Mouse (Mus musculus) olfactory bulb, adult 2 months (tissue): Measurements from ENCODE around the gene Smarcc2.

Experiments
- CTCF ChIP-seq: fragments of 200-500 bp; IDR thresholded peaks from 2 replicates; pipeline ENCODE4 v1.5.1; 2012; ENCODE audit warnings: low read depth, mild to moderate bottlenecking, low read length, moderate library complexity; ENCODE audit not compliant: insufficient read depth
- POLR2A ChIP-seq: fragments of 200-500 bp; IDR thresholded peaks from 2 replicates; pipeline ENCODE4 v1.6.1; 2012; ENCODE audit warnings: mild to moderate bottlenecking, low read depth, low read length, moderate library complexity; ENCODE audit not compliant: insufficient read depth

GRCm38 (mm10) chr10:128412558-128412957 lies 46.5 kb upstream of the Smarcc2 start:
- TF ChIP-seq CTCF (no peak), POLR2A (no peak)
